Mouse (Mus musculus) lung, postnatal 0 days (tissue): Measurements from ENCODE around the gene Rps2.

Experiments used
- CTCF ChIP-seq: IDR thresholded peaks from 2 replicates; pipeline ENCODE4 v1.5.1; 2016; ENCODE audit warnings: antibody characterized with exemption, mild to moderate bottlenecking
- EP300 ChIP-seq: IDR thresholded peaks from 2 replicates; pipeline ENCODE4 v1.6.1; 2016; ENCODE audit warnings: antibody characterized with exemption, mild to moderate bottlenecking, control low read depth

DNA sequence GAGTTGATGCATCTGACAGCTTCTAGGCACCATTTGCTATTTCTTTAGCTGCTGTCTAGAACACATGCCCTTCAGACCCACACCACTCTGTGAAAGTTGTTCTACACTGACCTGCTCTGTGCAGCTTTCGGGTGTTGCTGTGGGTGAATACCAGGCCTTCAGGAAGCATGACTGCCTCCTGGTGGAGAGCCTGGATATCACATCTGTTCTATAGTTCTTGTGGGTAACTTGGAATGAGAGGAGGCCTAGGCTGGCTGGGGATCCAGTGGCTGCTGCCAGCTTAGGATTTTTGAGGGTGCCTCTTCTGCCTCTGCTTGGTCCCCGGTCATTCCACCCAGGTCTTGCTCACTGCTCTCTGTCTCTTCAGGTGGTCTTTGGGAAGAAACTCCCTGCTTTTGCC is 41.7 kb upstream of the Rps2 start:
- TF ChIP-seq CTCF: peak; percentile 87
- TF ChIP-seq EP300: no peak
